Mouse (Mus musculus) kidney, embryonic 16.5 days (tissue): Measurements from ENCODE around the gene Cys1. TPM values are rescaled to one million over a fixed set of nuclear protein-coding genes. Genes with fewer than 3 reads are reported as not detected.
"Not testable (repeated sequence)": the region's sequence is repeated elsewhere in the genome, so short reads cannot be mapped to it uniquely, and the experiment has no call there.

ENCODE experiments used
- ATAC-seq: fragments of 200-750 bp; cut with Nextera tagmentation; 2 replicates; pipeline ENCODE4 v1.8.0; 2017; ENCODE audit warnings: moderate TSS enrichment; ENCODE audit not compliant: low FRiP score, low TSS enrichment
- H3K27ac ChIP-seq: fragments of 300-500 bp; sonication (generic); 2 replicates; pipeline ENCODE4 v1.5.1; 2014; ENCODE audit warnings: low read length
- H3K27me3 ChIP-seq: fragments of 300-500 bp; sonication (generic); 2 replicates; pipeline ENCODE4 v1.6.1; 2014; ENCODE audit warnings: low read length, control low read depth, mixed read lengths; ENCODE audit not compliant: insufficient read depth
- H3K36me3 ChIP-seq: fragments of 300-500 bp; sonication (generic); 2 replicates; pipeline ENCODE4 v1.6.1; 2014; ENCODE audit warnings: low read length, control low read depth, mixed read lengths; ENCODE audit not compliant: insufficient read depth
- H3K4me1 ChIP-seq: fragments of 300-500 bp; sonication (generic); 2 replicates; pipeline ENCODE4 v1.6.1; 2014; ENCODE audit warnings: low read length, control low read depth, mixed read lengths; ENCODE audit not compliant: insufficient read depth
- H3K4me2 ChIP-seq: fragments of 300-500 bp; sonication (generic); replicated peaks from 2 replicates; pipeline ENCODE4 v1.6.1; 2014; ENCODE audit warnings: low read depth, low read length
- H3K4me3 ChIP-seq: fragments of 300-500 bp; sonication (generic); 2 replicates; pipeline ENCODE4 v1.5.1; 2014; ENCODE audit warnings: mild to moderate bottlenecking, low read length
- H3K9ac ChIP-seq: fragments of 300-500 bp; sonication (generic); replicated peaks from 2 replicates; pipeline ENCODE4 v1.6.1; 2014; ENCODE audit warnings: low read length
- H3K9me3 ChIP-seq: fragments of 300-500 bp; sonication (generic); 2 replicates; pipeline ENCODE4 v1.6.1; 2016; ENCODE audit warnings: low read length, control low read depth
- WGBS: fragments of 180-500 bp; shearing (Covaris S2); extraction: QIAGEN DNeasy Blood & Tissue Kit; methylation state at CpG from one replicate; pipeline ENCODE4 v1.1.7; 2014; 5-methylcytosine and 5-hydroxymethylcytosine counted together
- polyA plus RNA-seq: library from polyadenylated mRNA; unstranded; fragments of >200 nt; fragmentation: Nextera tagmentation; extraction: Ambion mirVana; gene quantifications from 2 replicates; pipeline ENCODE4 v1.2.1, GENCODE M21; 2015

Cys1 gene
- polyA plus RNA-seq, 1 experiment from 2014 or later, result 11.1 TPM

GRCm38 (mm10) chr12:24651063-24651557 lies 30.5 kb downstream of the Cys1 start, which contains the start of gene Klf11:
Klf11 (plus strand) TSS chr12:24651274.
- Histone ChIP-seq H3K9ac (peak within 1 kb of the TSS; percentile 95), H3K9me3 (no peaks in the 10 kb centered on the region), H3K27me3 (no peaks in the 10 kb centered on the region), H3K4me3 (peak within 1 kb of the TSS; percentile 93), H3K36me3 (peaks cover 21% of the 10 kb centered on the region), H3K27ac (peak within 1 kb of the TSS; percentile 97), H3K4me1 (peaks cover 34% of the 10 kb centered on the region), H3K4me2 (peak within 1 kb of the TSS; percentile 70)
- peak; percentile 94 for ATAC-seq
- WGBS, result under 1% methylated on average over 66 of the region's 68 CpGs

- Histone ChIP-seq H3K9me3 (no peaks in the 10 kb centered on the region), H3K27ac (peak overlapping the region; percentile 82), H3K4me1 (peaks cover 32% of the 10 kb centered on the region), H3K4me2 (peak overlapping the region; percentile 70), H3K36me3 (peaks cover 15% of the 10 kb centered on the region; the same call in 1 of the 2 replicates), H3K9ac (peak overlapping the region; percentile 64), H3K4me3 (peak overlapping the region; percentile 93), H3K27me3 (no peaks in the 10 kb centered on the region)
- WGBS, result 5% methylated on average over 22 of the region's 22 CpGs
- peak; percentile 8 for ATAC-seq
Observed at GRCm38 (mm10) chr12:24650415-24651062, 31.1 kb downstream of the Cys1 start.

- ATAC-seq, result no peak
- H3K9me3 ChIP-seq, result no peaks in the 10 kb centered on the region
- no peak overlapping the region for H3K4me2 ChIP-seq
- H3K4me3 ChIP-seq, result no peak overlapping the region
- H3K9ac ChIP-seq, result no peak overlapping the region
- H3K27me3 ChIP-seq, result no peaks in the 10 kb centered on the region
- H3K4me1 ChIP-seq, result peaks cover 26% of the 10 kb centered on the region
- H3K27ac ChIP-seq, result no peak overlapping the region
- no peaks in the 10 kb centered on the region for H3K36me3 ChIP-seq
- 66% methylated on average over 1 of the region's 1 CpGs for WGBS
Observed at GRCm38 (mm10) chr12:24648094-24648493, 33.5 kb downstream of the Cys1 start.

- Histone ChIP-seq H3K9me3 (no peaks in the 10 kb centered on the region), H3K9ac (no peak overlapping the region), H3K4me3 (no peak overlapping the region), H3K4me1 (peaks cover 16% of the 10 kb centered on the region), H3K27me3 (no peaks in the 10 kb centered on the region), H3K36me3 (no peaks in the 10 kb centered on the region), H3K4me2 (no peak overlapping the region), H3K27ac (no peak overlapping the region)
- WGBS, result 78% methylated on average over 6 of the region's 6 CpGs
- no peak for ATAC-seq
Observed at GRCm38 (mm10) chr12:24645901-24646300, 35.7 kb downstream of the Cys1 start.

GRCm38 (mm10) chr12:24644125-24644571 lies 37.5 kb downstream of the Cys1 start:
- no peak overlapping the region for H3K4me3 ChIP-seq
- no peaks in the 10 kb centered on the region for H3K9me3 ChIP-seq
- no peaks in the 10 kb centered on the region for H3K36me3 ChIP-seq
- WGBS, result 19% methylated on average over 1 of the region's 1 CpGs
- H3K4me2 ChIP-seq, result no peak overlapping the region
- no peak overlapping the region for H3K27ac ChIP-seq
- peaks cover 7% of the 10 kb centered on the region for H3K4me1 ChIP-seq
- 0 out of 2 replicates have a peak, but pooled peaks have one; percentile 46 for ATAC-seq
- no peak overlapping the region for H3K9ac ChIP-seq
- H3K27me3 ChIP-seq, result no peaks in the 10 kb centered on the region

- 54% methylated on average over 4 of the region's 4 CpGs for WGBS
- H3K4me3 ChIP-seq, result no peak overlapping the region
- no peak overlapping the region for H3K27ac ChIP-seq
- no peaks in the 10 kb centered on the region for H3K36me3 ChIP-seq
- no peaks in the 10 kb centered on the region for H3K27me3 ChIP-seq
- H3K4me2 ChIP-seq, result no peak overlapping the region
- peaks cover 7% of the 10 kb centered on the region for H3K4me1 ChIP-seq
- no peak overlapping the region for H3K9ac ChIP-seq
- ATAC-seq, result no peak
- no peaks in the 10 kb centered on the region for H3K9me3 ChIP-seq
Observed at GRCm38 (mm10) chr12:24642370-24642802, 39.2 kb downstream of the Cys1 start.

- H3K27ac ChIP-seq, H3K9ac ChIP-seq, H3K4me2 ChIP-seq, H3K4me1 ChIP-seq, H3K4me3 ChIP-seq, H3K27me3 ChIP-seq, ATAC-seq, H3K9me3 ChIP-seq, H3K36me3 ChIP-seq: not testable (repeated sequence)
- WGBS, result 96% methylated on average over 10 of the region's 10 CpGs
Observed at GRCm38 (mm10) chr12:24638787-24639186, 42.8 kb downstream of the Cys1 start.

- 0 out of 2 replicates have a peak, but pooled peaks cover 2% of the 10 kb centered on the region for H3K4me1 ChIP-seq
- 89% methylated on average over 3 of the region's 3 CpGs for WGBS
Observed at GRCm38 (mm10) chr12:24634648-24635047, 47.0 kb downstream of the Cys1 start.

GRCm38 (mm10) chr12:24634212-24634611 lies 47.4 kb downstream of the Cys1 start:
- no peaks in the 10 kb centered on the region for H3K27me3 ChIP-seq
- WGBS, result 69% methylated on average over 4 of the region's 4 CpGs

More at GRCm38 (mm10) chr12:24634648-24635047, 47.0 kb downstream of the Cys1 start:
- no peaks in the 10 kb centered on the region for H3K27me3 ChIP-seq
- no peak overlapping the region for H3K4me2 ChIP-seq
- no peak overlapping the region for H3K27ac ChIP-seq
- ATAC-seq, result no peak
- H3K9ac ChIP-seq, result no peak overlapping the region
- H3K36me3 ChIP-seq, result no peaks in the 10 kb centered on the region
- H3K9me3 ChIP-seq, result no peaks in the 10 kb centered on the region
- no peak overlapping the region for H3K4me3 ChIP-seq

GRCm38 (mm10) chr12:24633753-24634191 lies 47.8 kb downstream of the Cys1 start:
- Histone ChIP-seq H3K36me3 (no peaks in the 10 kb centered on the region), H3K9ac (no peak overlapping the region), H3K4me2 (no peak overlapping the region), H3K9me3 (no peaks in the 10 kb centered on the region), H3K4me1 (0 out of 2 replicates have a peak, but pooled peaks cover 2% of the 10 kb centered on the region), H3K4me3 (no peak overlapping the region), H3K27ac (no peak overlapping the region), H3K27me3 (no peaks in the 10 kb centered on the region)
- ATAC-seq, result no peak
- 67% methylated on average over 1 of the region's 1 CpGs for WGBS

More at GRCm38 (mm10) chr12:24634212-24634611, 47.4 kb downstream of the Cys1 start:
- no peak overlapping the region for H3K9ac ChIP-seq
- no peak overlapping the region for H3K27ac ChIP-seq
- no peak overlapping the region for H3K4me2 ChIP-seq
- no peaks in the 10 kb centered on the region for H3K9me3 ChIP-seq
- 0 out of 2 replicates have a peak, but pooled peaks cover 2% of the 10 kb centered on the region for H3K4me1 ChIP-seq
- no peak overlapping the region for H3K4me3 ChIP-seq
- ATAC-seq, result no peak
- no peaks in the 10 kb centered on the region for H3K36me3 ChIP-seq
